8 mouse cellular contexts compared by ENCODE assay signal in the genomic region with DNA sequence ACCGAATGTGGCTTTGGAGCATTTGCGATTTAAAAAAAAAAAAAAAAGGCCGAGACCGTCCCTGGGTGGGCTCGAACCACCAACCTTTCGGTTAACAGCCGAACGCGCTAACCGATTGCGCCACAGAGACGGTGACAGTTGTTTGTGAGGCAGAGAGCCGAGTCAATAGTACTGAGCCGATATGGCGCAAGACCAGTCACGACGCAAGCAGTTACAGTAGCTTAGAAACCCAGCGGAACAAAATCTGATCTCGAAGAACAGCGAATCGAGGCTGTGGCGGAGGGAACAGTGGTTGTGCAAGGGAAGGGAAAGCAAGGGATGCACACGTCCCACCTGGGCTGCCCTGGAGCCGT. TPM values are rescaled to one million over a fixed set of nuclear protein-coding genes. Genes with fewer than 3 reads are reported as not detected.
DNase-seq lines count a peak whose midpoint lies in the region; ATAC-seq lines count a peak whose summit lies in the region.

No protein-coding gene starts in this region.

- intact Hi-C loops in left cerebral cortex, postnatal 14 days (cut with DNase I), result loop anchor here (5.0 kb wide), 2 partner anchors 40 to 180 kb away; partner anchors contain the start of genes Fbxo47 and Pip4k2b

- peak; percentile 33 for ATAC-seq in activated CD4-positive, CD25-positive, alpha-beta regulatory T cell, adult 4 months
- peak; percentile 22 for ATAC-seq in megakaryocyte-erythroid progenitor cell, adult 5-6 weeks (replicated peaks; ENCODE audit: low FRiP score, low TSS enrichment, poor library complexity, severe bottlenecking)

- peak; percentile 93 to 95 for DNase-seq in cerebellum, postnatal 4 days (ENCODE audit: low spot score in 2 of 2)
- peak; percentile 81 to 83 for DNase-seq in gastrocnemius, adult 8-10 months (ENCODE audit: low spot score in 2 of 2)
- DNase-seq in induced T-regulatory cell, adult 2 months (ENCODE audit: low read depth), result peak; percentile 96
- DNase-seq in left cerebral cortex, postnatal 14 days (ENCODE audit: low spot score in 2 of 2), result peak; percentile 92 to 94
- DNase-seq in right cerebral cortex, postnatal 14 days, result peak; percentile 83
- peak; percentile 94 for DNase-seq in urinary bladder, postnatal 25 days (ENCODE audit: low spot score)

RNA-seq across cellular contexts. Expression of gene Psmb3, which starts 0.8 kb away (rescaled TPM):
- 100 to 1,000 TPM; 422 to 486 TPM for polyA plus RNA-seq in activated CD4-positive, CD25-positive, alpha-beta regulatory T cell, adult 4 months (2017; shearing (Covaris generic))
- total RNA-seq in gastrocnemius, adult 8-10 months (2022), result 100 to 1,000 TPM; 164 to 175 (median 171) TPM
- total RNA-seq in left cerebral cortex, postnatal 14 days (2021), result 100 to 1,000 TPM; 133 to 136 TPM
- 226 and 360 TPM in 2 replicates for total RNA-seq in megakaryocyte-erythroid progenitor cell, adult 5-6 weeks (2014; fragmentation: Nextera tagmentation)
- total RNA-seq in megakaryocyte-erythroid progenitor cell, adult 5-6 weeks (2017), result 171 and 175 TPM in 2 replicates

RNA-seq across cellular contexts. Expression of gene Pcgf2, which starts 2.1 kb away (rescaled TPM):
- polyA plus RNA-seq in activated CD4-positive, CD25-positive, alpha-beta regulatory T cell, adult 4 months (2017; shearing (Covaris generic)), result 1 to 10 TPM; 3.1 to 4.7 TPM
- 1 to 10 TPM; 1.2 to 2.7 (median 1.5) TPM for total RNA-seq in gastrocnemius, adult 8-10 months (2022)
- 10 to 100 TPM; 31.3 to 35.8 TPM for total RNA-seq in left cerebral cortex, postnatal 14 days (2021)
- 6.8 and 19.0 TPM in 2 replicates for total RNA-seq in megakaryocyte-erythroid progenitor cell, adult 5-6 weeks (2014; fragmentation: Nextera tagmentation)
- total RNA-seq in megakaryocyte-erythroid progenitor cell, adult 5-6 weeks (2017), result 0.23 and 0.28 TPM in 2 replicates

RNA-seq across cellular contexts. Expression of gene Cisd3, which starts 16.7 kb away (rescaled TPM):
- 10 to 100 TPM; 91.3 to 99.5 TPM for polyA plus RNA-seq in activated CD4-positive, CD25-positive, alpha-beta regulatory T cell, adult 4 months (2017; shearing (Covaris generic))
- 100 to 1,000 TPM; 102 to 119 (median 105) TPM for total RNA-seq in gastrocnemius, adult 8-10 months (2022)
- total RNA-seq in left cerebral cortex, postnatal 14 days (2021), result 10 to 100 TPM; 36.7 to 38.9 TPM
- total RNA-seq in megakaryocyte-erythroid progenitor cell, adult 5-6 weeks (2014; fragmentation: Nextera tagmentation), result 10.1 TPM in 1 of 2 replicates, not detected in the other
- 15.9 TPM in 1 of 2 replicates, not detected in the other for total RNA-seq in megakaryocyte-erythroid progenitor cell, adult 5-6 weeks (2017)

RNA-seq across cellular contexts. Expression of gene Mllt6, which starts 39.2 kb away (rescaled TPM):
- polyA plus RNA-seq in activated CD4-positive, CD25-positive, alpha-beta regulatory T cell, adult 4 months (2017; shearing (Covaris generic)), result 10 to 100 TPM; 13.9 to 15.2 TPM
- total RNA-seq in gastrocnemius, adult 8-10 months (2022), result 10 to 100 TPM; 45.5 to 63.7 (median 51.7) TPM
- total RNA-seq in left cerebral cortex, postnatal 14 days (2021), result 10 to 100 TPM; 79.8 to 80.1 TPM
- 5.4 and 6.1 TPM in 2 replicates for total RNA-seq in megakaryocyte-erythroid progenitor cell, adult 5-6 weeks (2014; fragmentation: Nextera tagmentation)
- total RNA-seq in megakaryocyte-erythroid progenitor cell, adult 5-6 weeks (2017), result 4.8 and 5.4 TPM in 2 replicates

RNA-seq across cellular contexts. Expression of gene Pip4k2b, which starts 42.1 kb away (rescaled TPM):
- polyA plus RNA-seq in activated CD4-positive, CD25-positive, alpha-beta regulatory T cell, adult 4 months (2017; shearing (Covaris generic)), result 1 to 10 TPM; 2.0 to 2.3 TPM
- total RNA-seq in gastrocnemius, adult 8-10 months (2022), result 10 to 100 TPM; 68.1 to 81.6 (median 73.1) TPM
- 100 to 1,000 TPM; 121 to 124 TPM for total RNA-seq in left cerebral cortex, postnatal 14 days (2021)
- total RNA-seq in megakaryocyte-erythroid progenitor cell, adult 5-6 weeks (2014; fragmentation: Nextera tagmentation), result 26.4 and 28.6 TPM in 2 replicates
- total RNA-seq in megakaryocyte-erythroid progenitor cell, adult 5-6 weeks (2017), result 24.3 and 26.6 TPM in 2 replicates

Comparison
In these comparisons a context has a peak if more than half of its experiments do, and no peak if none do; other contexts are left out.
1. Peak in every context shown above with its lines: DNase-seq and ATAC-seq.